Comparison of ENCODE assay signal across 16 mouse cellular contexts in genomic region chr9:30571014-30571413, GRCm38 (mm10).
A peak's percentile ranks its signal among the peaks of the same experiment; 100 is the strongest.
DNase-seq lines count a peak whose midpoint lies in the region; ATAC-seq and TF ChIP-seq lines count a peak whose summit lies in the region.
"Had no signal": no experiment of that assay in that cellular context is flagged by ENCODE, and none has a peak within 500 bp of the region (broad histone marks: within the 10 kb centered on the region; RNA-seq: fewer than 3 reads in every experiment).

No protein-coding gene starts in this region.

- TF ChIP-seq CTCF in lung, embryonic 14.5 days (IDR thresholded peaks at IDR 0.05; ENCODE audit: low read depth), result no peak
- TF ChIP-seq CTCF in midbrain, postnatal 0 days (IDR thresholded peaks at IDR 0.05), result no peak

- H3K36me3 ChIP-seq in lung, embryonic 14.5 days (ENCODE audit: insufficient read depth), result no peaks in the 10 kb centered on the region
- no peaks in the 10 kb centered on the region for H3K36me3 ChIP-seq in midbrain, postnatal 0 days (ENCODE audit: insufficient read depth, low read length)
- H3K36me3 ChIP-seq: heart, embryonic 13.5 days had no signal

- H3K9me3 ChIP-seq in lung, embryonic 14.5 days (ENCODE audit: low read depth, low read length), result no peaks in the 10 kb centered on the region
- H3K9me3 ChIP-seq in midbrain, postnatal 0 days (ENCODE audit: low read length), result no peaks in the 10 kb centered on the region

- WGBS in lung, embryonic 14.5 days, result 11% methylated on average over 2 of the region's 2 CpGs
- WGBS in midbrain, postnatal 0 days, result 14% methylated on average over 2 of the region's 2 CpGs

- ATAC-seq in lung, embryonic 14.5 days (ENCODE audit: insufficient read depth), result peak; percentile 88
- no peak for ATAC-seq in midbrain, postnatal 0 days (ENCODE audit: low FRiP score)
- ATAC-seq: intestine, embryonic 16.5 days had no signal

- H3K4me3 ChIP-seq in lung, embryonic 14.5 days (ENCODE audit: low read depth, low read length), result no peak overlapping the region
- H3K4me3 ChIP-seq in midbrain, postnatal 0 days (ENCODE audit: low read depth, low read length), result no peak overlapping the region
- H3K4me3 ChIP-seq: erythroblast, embryonic 14.5 days; gastrocnemius, adult 2 months; heart, embryonic 13.5 days had no signal

- no peak overlapping the region for H3K4me2 ChIP-seq in lung, embryonic 14.5 days
- H3K4me2 ChIP-seq in midbrain, postnatal 0 days (ENCODE audit: low read depth, low read length, poor library complexity, severe bottlenecking), result no peak overlapping the region
- H3K4me2 ChIP-seq: heart, embryonic 13.5 days had no signal

- H3K27ac ChIP-seq in lung, embryonic 14.5 days (ENCODE audit: low read depth), result peak overlapping the region; percentile 13; the same call in 1 of the 2 replicates
- H3K27ac ChIP-seq in midbrain, postnatal 0 days (ENCODE audit: low read depth, low read length), result no peak overlapping the region
- H3K27ac ChIP-seq: gastrocnemius, adult 2 months; heart, embryonic 13.5 days; macrophage had no signal

- peak; percentile 92 for DNase-seq in heart, adult 11 months
- DNase-seq in heart, adult 8-10 months (ENCODE audit: low spot score), result no peak
- peak; percentile 58 for DNase-seq in lung, embryonic 14.5 days
- no peak for DNase-seq in lung, postnatal 10 days
- DNase-seq in fibroblast of lung, adult 2 months (ENCODE audit: low read depth), result peak; percentile 67
- peak; percentile 56 for DNase-seq in midbrain, postnatal 0 days (ENCODE audit: low spot score)
- DNase-seq in adrenal gland, adult 8-10 months, result no peak
- DNase-seq: cerebellum, postnatal 36 days; gastrocnemius, adult 2 months; kidney, postnatal 25 days; layer of hippocampus, postnatal 36 days; liver had no signal

- no peak overlapping the region for H3K9ac ChIP-seq in lung, embryonic 14.5 days
- H3K9ac ChIP-seq in midbrain, postnatal 0 days (replicated peaks; ENCODE audit: low read length, poor library complexity, severe bottlenecking), result no peak overlapping the region
- H3K9ac ChIP-seq: heart, embryonic 13.5 days had no signal

- H3K27me3 ChIP-seq in lung, embryonic 14.5 days (ENCODE audit: insufficient read depth, low read length), result no peaks in the 10 kb centered on the region
- no peaks in the 10 kb centered on the region for H3K27me3 ChIP-seq in midbrain, postnatal 0 days (ENCODE audit: insufficient read depth, low read length)
- H3K27me3 ChIP-seq: heart, embryonic 13.5 days had no signal

- peaks cover 6% of the 10 kb centered on the region; the same call in 1 of the 2 replicates for H3K4me1 ChIP-seq in lung, embryonic 14.5 days (ENCODE audit: insufficient read depth)
- H3K4me1 ChIP-seq in midbrain, postnatal 0 days (ENCODE audit: insufficient read depth, low read length), result peaks cover 4% of the 10 kb centered on the region; the same call in 1 of the 2 replicates

Comparison
In these comparisons a context has a peak if more than half of its experiments do, and no peak if none do; other contexts are left out.
1. DNase-seq: peak in heart, adult 11 months (single experiment), lung, embryonic 14.5 days (single experiment), fibroblast of lung, adult 2 months (single experiment) and midbrain, postnatal 0 days (single experiment); none in heart, adult 8-10 months (single experiment), lung, postnatal 10 days (single experiment) and adrenal gland, adult 8-10 months (single experiment).